Mouse (Mus musculus) stomach, embryonic 14.5 days (tissue): ENCODE measurements at regions not wholly inside any gene's neighbourhood (a gene's known extent, or its start where the extent isn't known, plus 50 kb on each side); places are given as distances from the start of the nearest gene placed in this dataset.
A peak's percentile ranks its signal among the peaks of the same experiment; 100 is the strongest.

Experiments used
- ATAC-seq: fragments of 200-750 bp; cut with Nextera tagmentation; 2 replicates; pipeline ENCODE4 v1.8.0; 2017; ENCODE audit warnings: low read depth, moderate TSS enrichment; ENCODE audit not compliant: insufficient number of reproducible peaks, insufficient read depth, low FRiP score
- H3K27ac ChIP-seq: fragments of 300-500 bp; sonication (generic); 2 replicates; pipeline ENCODE4 v1.5.1; 2014; ENCODE audit warnings: mild to moderate bottlenecking, low read length, moderate library complexity, mixed read lengths
- H3K27me3 ChIP-seq: fragments of 300-500 bp; sonication (generic); 2 replicates; pipeline ENCODE4 v1.6.1; 2014; ENCODE audit warnings: low read length, control low read depth, mixed read lengths; ENCODE audit not compliant: control insufficient read depth, insufficient read depth
- H3K36me3 ChIP-seq: fragments of 300-500 bp; sonication (generic); 2 replicates; pipeline ENCODE4 v1.6.1; 2014; ENCODE audit warnings: mild to moderate bottlenecking, control low read depth, low read length, moderate library complexity, mixed read lengths; ENCODE audit not compliant: control insufficient read depth, insufficient read depth
- H3K4me1 ChIP-seq: fragments of 300-500 bp; sonication (generic); 2 replicates; pipeline ENCODE4 v1.6.1; 2014; ENCODE audit warnings: low read length, control low read depth, mixed read lengths; ENCODE audit not compliant: control insufficient read depth, insufficient read depth
- H3K4me2 ChIP-seq: fragments of 300-500 bp; sonication (generic); replicated peaks from 2 replicates; pipeline ENCODE4 v1.6.1; 2014; ENCODE audit warnings: low read depth, low read length, control low read depth
- H3K4me3 ChIP-seq: fragments of 300-500 bp; sonication (generic); 2 replicates; pipeline ENCODE4 v1.5.1; 2014; ENCODE audit warnings: low read depth, low read length, control low read depth
- H3K9ac ChIP-seq: fragments of 300-500 bp; sonication (generic); replicated peaks from 2 replicates; pipeline ENCODE4 v1.6.1; 2014; ENCODE audit warnings: low read depth, mild to moderate bottlenecking, control low read depth, low read length, moderate library complexity, mixed read lengths
- H3K9me3 ChIP-seq: fragments of 300-500 bp; sonication (generic); 2 replicates; pipeline ENCODE4 v1.6.1; 2016; ENCODE audit warnings: low read depth, low read length, control low read depth; ENCODE audit not compliant: control insufficient read depth
- WGBS: fragments of 180-500 bp; shearing (Covaris S2); extraction: QIAGEN DNeasy Blood & Tissue Kit; methylation state at CpG from one replicate; pipeline ENCODE4 v1.1.7; 2014; 5-methylcytosine and 5-hydroxymethylcytosine counted together

- H3K36me3 ChIP-seq: no peaks in the 10 kb centered on the region
- 68% methylated on average over 2 of the region's 2 CpGs for WGBS
- no peak for ATAC-seq
Measured at GRCm38 (mm10) chr2:45751746-45752145, 634.6 kb upstream of the Zeb2 start.

GRCm38 (mm10) chr2:45749379-45749778, 632.2 kb upstream of the Zeb2 start:
- WGBS: 81% methylated on average over 2 of the region's 2 CpGs
- ATAC-seq: no peak
- no peaks in the 10 kb centered on the region for H3K36me3 ChIP-seq
- H3K27me3 ChIP-seq: no peaks in the 10 kb centered on the region
- no peaks in the 10 kb centered on the region for H3K9me3 ChIP-seq
- no peak overlapping the region for H3K27ac ChIP-seq
- H3K4me3 ChIP-seq: no peak overlapping the region
- no peak overlapping the region for H3K4me2 ChIP-seq
- H3K9ac ChIP-seq: no peak overlapping the region
- H3K4me1 ChIP-seq: no peaks in the 10 kb centered on the region

More at GRCm38 (mm10) chr2:45751746-45752145, 634.6 kb upstream of the Zeb2 start:
- no peak overlapping the region for H3K9ac ChIP-seq
- H3K4me2 ChIP-seq: no peak overlapping the region
- H3K27me3 ChIP-seq: no peaks in the 10 kb centered on the region
- H3K9me3 ChIP-seq: no peaks in the 10 kb centered on the region
- no peak overlapping the region for H3K27ac ChIP-seq
- H3K4me1 ChIP-seq: no peaks in the 10 kb centered on the region
- no peak overlapping the region for H3K4me3 ChIP-seq

- WGBS: 50% methylated on average over 7 of the region's 7 CpGs
- ATAC-seq: no peak
- Histone ChIP-seq H3K4me1 (no peaks in the 10 kb centered on the region), H3K36me3 (no peaks in the 10 kb centered on the region), H3K27me3 (no peaks in the 10 kb centered on the region), H3K4me3 (no peak overlapping the region), H3K9ac (no peak overlapping the region), H3K9me3 (no peaks in the 10 kb centered on the region), H3K4me2 (no peak overlapping the region), H3K27ac (peak overlapping the region; percentile 52; the same call in 1 of the 2 replicates)
Measured at GRCm38 (mm10) chr2:45747263-45748236, 630.4 kb upstream of the Zeb2 start.

- no peaks in the 10 kb centered on the region for H3K4me1 ChIP-seq
- H3K4me3 ChIP-seq: no peak overlapping the region
- H3K27me3 ChIP-seq: no peaks in the 10 kb centered on the region
- no peak overlapping the region for H3K4me2 ChIP-seq
- no peak overlapping the region for H3K27ac ChIP-seq
- no peaks in the 10 kb centered on the region for H3K36me3 ChIP-seq
- 85% methylated on average over 4 of the region's 4 CpGs for WGBS
- ATAC-seq: no peak
- H3K9me3 ChIP-seq: no peaks in the 10 kb centered on the region
- H3K9ac ChIP-seq: no peak overlapping the region
Measured at GRCm38 (mm10) chr2:45746606-45747005, 629.4 kb upstream of the Zeb2 start.

GRCm38 (mm10) chr2:45736278-45736677, 619.1 kb upstream of the Zeb2 start:
- no peak overlapping the region for H3K4me2 ChIP-seq
- no peak for ATAC-seq
- H3K9ac ChIP-seq: no peak overlapping the region
- no peak overlapping the region for H3K27ac ChIP-seq
- H3K4me3 ChIP-seq: no peak overlapping the region
- no peaks in the 10 kb centered on the region for H3K36me3 ChIP-seq
- 70% methylated on average over 2 of the region's 2 CpGs for WGBS
- H3K27me3 ChIP-seq: no peaks in the 10 kb centered on the region
- no peaks in the 10 kb centered on the region for H3K9me3 ChIP-seq
- H3K4me1 ChIP-seq: no peaks in the 10 kb centered on the region

- Histone ChIP-seq H3K27ac (no peak overlapping the region), H3K9ac (no peak overlapping the region), H3K36me3 (no peaks in the 10 kb centered on the region), H3K27me3 (no peaks in the 10 kb centered on the region), H3K4me2 (no peak overlapping the region), H3K4me1 (no peaks in the 10 kb centered on the region), H3K4me3 (no peak overlapping the region), H3K9me3 (no peaks in the 10 kb centered on the region)
- no peak for ATAC-seq
- WGBS: 49% methylated on average over 4 of the region's 4 CpGs
Measured at GRCm38 (mm10) chr2:45713997-45714396, 596.8 kb upstream of the Zeb2 start.

- Histone ChIP-seq H3K27ac (no peak overlapping the region), H3K4me2 (no peak overlapping the region), H3K36me3 (no peaks in the 10 kb centered on the region), H3K9ac (no peak overlapping the region), H3K27me3 (no peaks in the 10 kb centered on the region), H3K4me3 (no peak overlapping the region), H3K9me3 (no peaks in the 10 kb centered on the region), H3K4me1 (no peaks in the 10 kb centered on the region)
- no peak for ATAC-seq
Measured at GRCm38 (mm10) chr2:45707026-45707425, 589.8 kb upstream of the Zeb2 start.

- no peak overlapping the region for H3K4me3 ChIP-seq
- no peaks in the 10 kb centered on the region for H3K4me1 ChIP-seq
- no peak for ATAC-seq
- no peaks in the 10 kb centered on the region for H3K36me3 ChIP-seq
- H3K9ac ChIP-seq: no peak overlapping the region
- no peak overlapping the region for H3K4me2 ChIP-seq
- no peak overlapping the region for H3K27ac ChIP-seq
- H3K27me3 ChIP-seq: no peaks in the 10 kb centered on the region
- H3K9me3 ChIP-seq: no peaks in the 10 kb centered on the region
Measured at GRCm38 (mm10) chr2:45702511-45702910, 585.3 kb upstream of the Zeb2 start.

GRCm38 (mm10) chr2:45700578-45700977, 583.4 kb upstream of the Zeb2 start:
- Histone ChIP-seq H3K4me1 (no peaks in the 10 kb centered on the region), H3K9me3 (no peaks in the 10 kb centered on the region), H3K27me3 (no peaks in the 10 kb centered on the region), H3K27ac (no peak overlapping the region), H3K36me3 (no peaks in the 10 kb centered on the region), H3K9ac (no peak overlapping the region), H3K4me2 (no peak overlapping the region), H3K4me3 (no peak overlapping the region)
- WGBS: 64% methylated on average over 1 of the region's 1 CpGs
- ATAC-seq: no peak
